Mouse (Mus musculus) embryonic facial prominence, embryonic 11.5 days (tissue): ENCODE measurements around the gene Arhgap11a. TPM values are rescaled to one million over a fixed set of nuclear protein-coding genes. Genes with fewer than 3 reads are reported as not detected.

ENCODE experiments used
- ATAC-seq: fragments of 200-750 bp; cut with Nextera tagmentation; replicated peaks from 2 replicates; pipeline ENCODE4 v1.8.0; 2017; ENCODE audit warnings: low read depth; ENCODE audit not compliant: insufficient number of reproducible peaks, low FRiP score, low TSS enrichment
- DNase-seq: peaks from one replicate; pipeline ENCODE4 v3.0.0-alpha.2; 2015; ENCODE audit warnings: low spot score
- H3K27ac ChIP-seq: fragments of 300-500 bp; sonication (generic); replicated peaks from 2 replicates; pipeline ENCODE4 v1.5.1; 2014; ENCODE audit warnings: mild to moderate bottlenecking, low read depth, low read length, control low read depth
- H3K27me3 ChIP-seq: fragments of 300-500 bp; sonication (generic); 2 replicates; pipeline ENCODE4 v1.6.1; 2014; ENCODE audit warnings: mild to moderate bottlenecking, low read length, moderate library complexity, mixed read lengths; ENCODE audit not compliant: control insufficient read depth, insufficient read depth
- H3K36me3 ChIP-seq: fragments of 300-500 bp; sonication (generic); replicated peaks from 2 replicates; pipeline ENCODE4 v1.6.1; 2014; ENCODE audit warnings: low read depth, mild to moderate bottlenecking, low read length, moderate library complexity, mixed read lengths; ENCODE audit not compliant: control insufficient read depth, insufficient read depth
- H3K4me1 ChIP-seq: fragments of 300-500 bp; sonication (generic); 2 replicates; pipeline ENCODE4 v1.6.1; 2014; ENCODE audit warnings: low read length, mixed read lengths; ENCODE audit not compliant: control insufficient read depth, insufficient read depth
- H3K4me2 ChIP-seq: fragments of 300-500 bp; sonication (generic); 2 replicates; pipeline ENCODE4 v1.6.1; 2014; ENCODE audit warnings: low read depth, mild to moderate bottlenecking, control low read depth, low read length, moderate library complexity
- H3K4me3 ChIP-seq: fragments of 300-500 bp; sonication (generic); 2 replicates; pipeline ENCODE4 v1.5.1; 2014; ENCODE audit warnings: low read depth, low read length, control low read depth
- H3K9ac ChIP-seq: fragments of 300-500 bp; sonication (generic); replicated peaks from 2 replicates; pipeline ENCODE4 v1.6.1; 2014; ENCODE audit warnings: mild to moderate bottlenecking, control low read depth, low read length
- H3K9me3 ChIP-seq: fragments of 300-500 bp; sonication (generic); replicated peaks from 2 replicates; pipeline ENCODE4 v1.6.1; 2016; ENCODE audit warnings: mild to moderate bottlenecking, low read length, inconsistent platforms, mixed read lengths; ENCODE audit not compliant: control insufficient read depth
- WGBS: fragments of 180-500 bp; shearing (Covaris S2); extraction: QIAGEN DNeasy Blood & Tissue Kit; methylation state at CpG from one replicate; pipeline ENCODE4 v1.1.7; 2014; 5-methylcytosine and 5-hydroxymethylcytosine counted together
- polyA plus RNA-seq: library from polyadenylated mRNA; unstranded; fragments of >200 nt; fragmentation: Nextera tagmentation; extraction: Ambion mirVana; gene quantifications from 2 replicates; pipeline ENCODE4 v1.2.1, GENCODE M21; 2014

Gene Arhgap11a
- polyA plus RNA-seq, 1 experiment from 2014 or later: 7.9 TPM

DNA sequence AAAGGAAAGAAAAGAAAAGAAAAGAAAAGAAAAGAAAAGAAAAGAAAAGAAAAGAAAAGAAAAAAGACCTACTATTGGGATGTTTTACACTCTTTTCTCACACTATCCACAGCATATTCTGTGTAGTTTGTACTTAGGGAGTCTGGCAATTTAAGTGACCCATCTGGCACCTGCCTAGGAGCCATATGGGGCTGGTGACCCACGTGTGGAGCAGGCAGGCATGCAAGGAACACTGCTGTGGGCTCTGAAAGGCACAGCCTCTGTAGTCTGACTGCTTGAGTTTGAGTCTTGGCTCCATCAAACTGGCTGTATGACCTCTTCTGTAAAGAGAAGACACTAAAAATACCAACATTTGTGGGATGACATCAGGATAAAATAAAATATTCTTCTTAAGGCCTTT, 44.7 kb downstream of the Arhgap11a start:
- Histone ChIP-seq H3K9ac (no peak overlapping the region), H3K4me3 (no peak overlapping the region), H3K27ac (no peak overlapping the region), H3K27me3 (no peaks in the 10 kb centered on the region), H3K4me1 (no peaks in the 10 kb centered on the region), H3K36me3 (no peaks in the 10 kb centered on the region), H3K9me3 (no peaks in the 10 kb centered on the region), H3K4me2 (no peak overlapping the region)
- 41% methylated on average over 1 of the region's 1 CpGs for WGBS
- DNase-seq (no peak), ATAC-seq (no peak)

DNA sequence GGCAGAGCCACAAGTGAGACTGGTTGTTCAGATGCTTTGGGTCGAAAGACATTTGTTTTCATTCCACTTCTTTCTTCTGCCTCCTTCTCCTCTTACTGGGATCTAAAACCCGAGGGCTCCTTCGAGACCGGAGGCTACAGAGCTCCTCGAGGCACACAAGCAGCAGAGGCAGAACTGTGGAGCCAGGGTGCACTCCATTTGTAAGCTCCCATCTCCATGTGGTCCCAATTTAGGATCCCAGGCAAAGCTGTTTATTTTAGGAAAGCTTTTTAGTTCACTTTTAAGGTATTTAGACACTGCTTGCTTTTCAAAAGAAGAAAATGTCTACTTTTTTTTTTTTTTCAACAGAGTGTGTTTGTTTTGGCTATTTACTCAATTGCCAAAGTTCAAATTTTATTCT, 47.6 kb downstream of the Arhgap11a start:
- Histone ChIP-seq H3K4me1 (no peaks in the 10 kb centered on the region), H3K9me3 (no peaks in the 10 kb centered on the region), H3K4me3 (no peak overlapping the region), H3K9ac (no peak overlapping the region), H3K36me3 (no peaks in the 10 kb centered on the region), H3K4me2 (no peak overlapping the region), H3K27me3 (no peaks in the 10 kb centered on the region), H3K27ac (no peak overlapping the region)
- 32% methylated on average over 5 of the region's 5 CpGs for WGBS
- peak; percentile 60 for DNase-seq
- ATAC-seq: no peak

GRCm38 (mm10) chr2:113798605-113799004, 49.9 kb downstream of the Arhgap11a start:
- WGBS: 82% methylated on average over 13 of the region's 13 CpGs
- Histone ChIP-seq H3K27me3 (no peaks in the 10 kb centered on the region), H3K4me2 (no peak overlapping the region), H3K9ac (no peak overlapping the region), H3K9me3 (no peaks in the 10 kb centered on the region), H3K36me3 (no peaks in the 10 kb centered on the region), H3K27ac (no peak overlapping the region), H3K4me1 (no peaks in the 10 kb centered on the region), H3K4me3 (no peak overlapping the region)
- DNase-seq (no peak), ATAC-seq (no peak)

DNA sequence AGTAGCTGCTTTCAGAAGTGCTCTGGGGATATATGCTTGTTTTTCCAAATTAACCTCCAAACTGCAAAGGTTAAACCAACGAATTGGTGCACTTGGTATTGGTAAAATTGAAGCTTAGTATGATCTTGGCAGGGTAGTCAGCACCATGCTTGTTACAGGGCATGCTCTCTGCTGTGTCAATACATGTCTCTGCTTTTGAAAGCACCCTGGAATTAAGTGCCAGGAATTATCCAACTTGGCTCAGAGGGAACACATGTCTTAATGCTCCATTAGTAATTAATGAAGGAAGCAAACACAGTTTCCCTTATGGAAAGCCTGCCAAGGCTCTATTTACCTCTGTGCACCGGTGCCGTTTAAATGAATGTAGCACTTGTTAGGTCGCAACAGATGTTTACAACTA, 53.3 kb downstream of the Arhgap11a start:
- Histone ChIP-seq H3K4me1 (no peaks in the 10 kb centered on the region), H3K4me2 (no peak overlapping the region), H3K9ac (no peak overlapping the region), H3K27me3 (no peaks in the 10 kb centered on the region), H3K36me3 (no peaks in the 10 kb centered on the region), H3K9me3 (no peaks in the 10 kb centered on the region), H3K4me3 (no peak overlapping the region), H3K27ac (no peak overlapping the region)
- DNase-seq (no peak), ATAC-seq (no peak)
- WGBS: 58% methylated on average over 4 of the region's 4 CpGs

DNA sequence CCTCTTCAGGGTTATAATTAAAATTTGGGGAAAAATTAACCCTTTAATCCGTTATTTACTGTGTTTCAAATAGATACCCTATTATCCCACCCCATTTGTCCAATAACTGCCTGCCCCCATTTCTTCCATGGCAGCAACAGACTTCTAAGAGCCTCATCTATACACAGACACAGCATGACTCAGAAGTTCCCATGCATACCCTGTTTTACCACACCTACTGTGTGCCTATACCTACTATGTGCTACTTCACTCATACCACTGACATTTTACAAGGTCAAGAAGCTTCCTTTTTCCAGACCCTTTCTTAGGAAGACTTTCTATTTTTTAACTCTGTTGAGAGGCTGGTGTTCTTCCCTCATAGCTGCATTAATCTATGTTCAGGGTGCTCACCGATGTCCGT, 54.9 kb downstream of the Arhgap11a start:
- no peaks in the 10 kb centered on the region for H3K9me3 ChIP-seq
- H3K4me1 ChIP-seq: no peaks in the 10 kb centered on the region
- DNase-seq (no peak), ATAC-seq (no peak)
- WGBS: 86% methylated on average over 3 of the region's 3 CpGs
- no peak overlapping the region for H3K4me2 ChIP-seq
- no peak overlapping the region for H3K27ac ChIP-seq
- H3K4me3 ChIP-seq: no peak overlapping the region
- no peaks in the 10 kb centered on the region for H3K27me3 ChIP-seq
- no peaks in the 10 kb centered on the region for H3K36me3 ChIP-seq
- no peak overlapping the region for H3K9ac ChIP-seq

DNA sequence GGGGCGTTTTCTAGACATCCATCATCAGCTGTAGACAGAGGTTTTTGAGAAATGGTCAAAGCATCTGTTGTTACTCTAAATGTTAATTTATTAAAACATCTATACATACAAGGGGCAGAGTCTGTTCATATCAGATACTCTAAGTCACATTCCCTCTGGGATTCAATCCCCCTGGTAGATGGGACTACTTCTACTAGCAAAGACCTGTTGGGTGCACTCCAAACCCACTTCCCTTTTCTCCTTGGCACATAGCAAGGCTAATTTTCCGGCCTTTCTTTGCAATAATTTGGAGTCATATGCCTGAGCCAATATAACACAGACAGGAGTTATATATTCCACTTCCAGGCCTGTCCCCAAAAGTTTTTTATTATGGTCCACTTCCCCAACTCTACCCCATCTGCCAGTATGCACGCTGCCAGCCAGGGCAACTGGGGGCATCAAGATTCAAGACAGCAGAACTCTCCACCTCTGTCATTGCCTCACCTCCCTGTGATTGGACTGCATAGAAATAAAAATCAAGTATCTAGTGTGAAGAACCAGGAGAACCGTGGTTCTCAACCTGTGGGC, 59.6 kb downstream of the Arhgap11a start:
- Histone ChIP-seq H3K4me1 (no peaks in the 10 kb centered on the region), H3K4me2 (no peak overlapping the region), H3K36me3 (no peaks in the 10 kb centered on the region), H3K27me3 (no peaks in the 10 kb centered on the region), H3K9me3 (no peaks in the 10 kb centered on the region), H3K27ac (no peak overlapping the region), H3K9ac (no peak overlapping the region), H3K4me3 (no peak overlapping the region)
- WGBS: 87% methylated on average over 4 of the region's 4 CpGs
- no peak for DNase-seq
- no peak for ATAC-seq

DNA sequence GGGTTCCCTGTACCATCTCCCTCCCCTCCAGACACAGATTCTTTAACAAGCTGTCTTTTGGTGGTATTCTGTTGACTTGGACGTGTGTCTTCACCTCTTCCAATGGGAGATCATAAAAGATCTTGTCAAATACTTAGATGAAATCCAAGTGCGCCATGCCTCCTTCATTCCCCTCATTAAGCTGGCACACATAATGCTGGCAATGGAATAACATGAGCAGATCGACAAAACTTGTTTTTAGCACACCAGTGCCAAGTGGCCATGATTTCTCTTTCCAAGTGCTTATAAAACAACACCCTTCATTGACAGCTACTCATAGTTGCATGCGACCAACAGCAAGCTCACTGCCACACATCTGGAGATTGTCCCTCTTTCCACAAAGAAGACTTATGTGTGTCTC, 60.6 kb downstream of the Arhgap11a start:
- H3K4me2 ChIP-seq: no peak overlapping the region
- H3K4me3 ChIP-seq: no peak overlapping the region
- ATAC-seq (no peak), DNase-seq (no peak)
- WGBS: 88% methylated on average over 4 of the region's 4 CpGs
- H3K4me1 ChIP-seq: no peaks in the 10 kb centered on the region
- H3K27me3 ChIP-seq: no peaks in the 10 kb centered on the region
- no peak overlapping the region for H3K27ac ChIP-seq
- H3K36me3 ChIP-seq: no peaks in the 10 kb centered on the region
- H3K9ac ChIP-seq: no peak overlapping the region
- no peaks in the 10 kb centered on the region for H3K9me3 ChIP-seq

GRCm38 (mm10) chr2:113784851-113785250, 63.6 kb downstream of the Arhgap11a start:
- H3K4me2 ChIP-seq: no peak overlapping the region
- H3K27ac ChIP-seq: no peak overlapping the region
- no peak for ATAC-seq
- no peak overlapping the region for H3K4me3 ChIP-seq
- WGBS: 73% methylated on average over 3 of the region's 3 CpGs
- no peak for DNase-seq
- no peaks in the 10 kb centered on the region for H3K4me1 ChIP-seq
- no peaks in the 10 kb centered on the region for H3K9me3 ChIP-seq
- no peaks in the 10 kb centered on the region for H3K27me3 ChIP-seq
- H3K9ac ChIP-seq: no peak overlapping the region
- no peaks in the 10 kb centered on the region for H3K36me3 ChIP-seq
